Mouse (Mus musculus) liver, embryonic 12.5 days (tissue): ENCODE results near the gene Ssbp4. TPM values are rescaled to one million over a fixed set of nuclear protein-coding genes. Genes with fewer than 3 reads are reported as not detected.

ENCODE experiments used
- ATAC-seq: fragments of 200-750 bp; cut with Nextera tagmentation; 2 replicates; pipeline ENCODE4 v1.8.0; 2017; ENCODE audit warnings: moderate number of reproducible peaks, mild to moderate bottlenecking, moderate library complexity
- H3K27ac ChIP-seq: fragments of 300-500 bp; sonication (generic); 2 replicates; pipeline ENCODE4 v1.5.1; 2016; ENCODE audit warnings: mild to moderate bottlenecking
- H3K27me3 ChIP-seq: fragments of 300-500 bp; sonication (generic); replicated peaks from 2 replicates; pipeline ENCODE4 v1.6.1; 2016; ENCODE audit warnings: mild to moderate bottlenecking, moderate library complexity
- H3K36me3 ChIP-seq: fragments of 300-500 bp; sonication (generic); 2 replicates; pipeline ENCODE4 v1.6.1; 2016; ENCODE audit warnings: mild to moderate bottlenecking, moderate library complexity
- H3K4me1 ChIP-seq: fragments of 300-500 bp; sonication (generic); 2 replicates; pipeline ENCODE4 v1.6.1; 2016
- H3K4me2 ChIP-seq: fragments of 300-500 bp; sonication (generic); 2 replicates; pipeline ENCODE4 v1.6.1; 2016; ENCODE audit warnings: mild to moderate bottlenecking, moderate library complexity
- H3K4me3 ChIP-seq: fragments of 300-500 bp; sonication (generic); 2 replicates; pipeline ENCODE4 v1.5.1; 2016; ENCODE audit warnings: mild to moderate bottlenecking, moderate library complexity
- H3K9ac ChIP-seq: fragments of 300-500 bp; sonication (generic); 2 replicates; pipeline ENCODE4 v1.6.1; 2016; ENCODE audit warnings: mild to moderate bottlenecking, moderate library complexity
- H3K9me3 ChIP-seq: fragments of 300-500 bp; sonication (generic); replicated peaks from 2 replicates; pipeline ENCODE4 v1.6.1; 2016; ENCODE audit warnings: mild to moderate bottlenecking, moderate library complexity
- WGBS: fragments of 180-500 bp; shearing (Covaris S2); methylation state at CpG from one replicate; pipeline ENCODE4 v1.1.7; 2016; ENCODE audit not compliant: insufficient replicate concordance; 5-methylcytosine and 5-hydroxymethylcytosine counted together
- polyA plus RNA-seq: library from polyadenylated mRNA; unstranded; fragments of >200 nt; fragmentation: Nextera tagmentation; extraction: Ambion mirVana; gene quantifications from 2 replicates; pipeline ENCODE4 v1.2.1, GENCODE M21; 2016

The Ssbp4 gene
- 96.4 and 98.0 TPM in 2 replicates for polyA plus RNA-seq

GRCm38 (mm10) chr8:70608749-70609367 lies at the start of gene Ssbp4:
Ssbp4 (minus strand) TSS chr8:70608872.
- no peaks in the 10 kb centered on the region; the same call in 1 of the 2 replicates for H3K27me3 ChIP-seq
- WGBS, result 4% methylated on average over 26 of the region's 26 CpGs
- peak within 1 kb of the TSS; percentile 85 for H3K4me3 ChIP-seq
- peaks cover 12% of the 10 kb centered on the region; the same call in 1 of the 2 replicates for H3K36me3 ChIP-seq
- peak within 1 kb of the TSS; percentile 95 for H3K9ac ChIP-seq
- ATAC-seq, result no peak
- peak within 1 kb of the TSS; percentile 81 for H3K27ac ChIP-seq
- H3K4me2 ChIP-seq, result peak within 1 kb of the TSS; percentile 94
- peaks cover 83% of the 10 kb centered on the region for H3K4me1 ChIP-seq
- no peaks in the 10 kb centered on the region for H3K9me3 ChIP-seq

- no peaks in the 10 kb centered on the region for H3K27me3 ChIP-seq
- peaks cover 28% of the 10 kb centered on the region for H3K36me3 ChIP-seq
- peak overlapping the region; percentile 10; the same call in 1 of the 2 replicates for H3K27ac ChIP-seq
- ATAC-seq, result no peak
- no peak overlapping the region for H3K4me3 ChIP-seq
- H3K4me1 ChIP-seq, result peaks cover 44% of the 10 kb centered on the region
- no peaks in the 10 kb centered on the region for H3K9me3 ChIP-seq
- H3K9ac ChIP-seq, result 0 out of 2 replicates have a peak overlapping the region, but pooled peaks have one; percentile 15
- 82% methylated on average over 2 of the region's 2 CpGs for WGBS
- H3K4me2 ChIP-seq, result peak overlapping the region; percentile 91; the same call in 1 of the 2 replicates
Observed at GRCm38 (mm10) chr8:70657739-70658138, 49.1 kb upstream of the Ssbp4 start.

DNA sequence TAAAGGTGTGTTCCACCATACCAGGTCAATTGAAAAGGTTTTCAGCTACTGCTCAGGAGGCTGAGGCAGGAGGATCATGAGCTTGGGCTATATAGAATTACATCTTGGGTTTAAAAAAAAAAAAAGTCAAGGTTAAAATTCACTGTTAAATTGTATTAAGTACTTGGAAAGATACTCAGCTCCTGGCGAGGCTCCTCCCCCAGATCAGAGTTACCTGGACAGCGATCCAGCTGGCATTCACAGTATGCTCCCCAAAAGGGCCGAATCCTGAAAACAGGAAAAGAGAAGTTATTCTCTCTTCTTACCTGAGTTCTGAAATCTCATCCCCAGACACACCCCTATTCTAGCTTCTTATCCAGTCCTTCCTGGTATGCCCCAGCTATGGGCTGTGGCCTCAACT lies 48.5 kb upstream of the Ssbp4 start:
- peaks cover 32% of the 10 kb centered on the region for H3K36me3 ChIP-seq
- H3K27ac ChIP-seq, result no peak overlapping the region
- peaks cover 44% of the 10 kb centered on the region for H3K4me1 ChIP-seq
- no peak overlapping the region for H3K9ac ChIP-seq
- WGBS, result 80% methylated on average over 3 of the region's 3 CpGs
- ATAC-seq, result no peak
- no peak overlapping the region for H3K4me2 ChIP-seq
- no peaks in the 10 kb centered on the region for H3K27me3 ChIP-seq
- no peaks in the 10 kb centered on the region for H3K9me3 ChIP-seq
- H3K4me3 ChIP-seq, result no peak overlapping the region

- H3K9ac ChIP-seq, result no peak overlapping the region
- H3K4me1 ChIP-seq, result peaks cover 39% of the 10 kb centered on the region
- ATAC-seq, result no peak
- no peak overlapping the region for H3K4me3 ChIP-seq
- peaks cover 40% of the 10 kb centered on the region for H3K36me3 ChIP-seq
- no peaks in the 10 kb centered on the region for H3K9me3 ChIP-seq
- no peak overlapping the region for H3K27ac ChIP-seq
- 78% methylated on average over 13 of the region's 13 CpGs for WGBS
- H3K4me2 ChIP-seq, result no peak overlapping the region
- no peaks in the 10 kb centered on the region for H3K27me3 ChIP-seq
Observed at GRCm38 (mm10) chr8:70656193-70656790, 47.6 kb upstream of the Ssbp4 start.

DNA sequence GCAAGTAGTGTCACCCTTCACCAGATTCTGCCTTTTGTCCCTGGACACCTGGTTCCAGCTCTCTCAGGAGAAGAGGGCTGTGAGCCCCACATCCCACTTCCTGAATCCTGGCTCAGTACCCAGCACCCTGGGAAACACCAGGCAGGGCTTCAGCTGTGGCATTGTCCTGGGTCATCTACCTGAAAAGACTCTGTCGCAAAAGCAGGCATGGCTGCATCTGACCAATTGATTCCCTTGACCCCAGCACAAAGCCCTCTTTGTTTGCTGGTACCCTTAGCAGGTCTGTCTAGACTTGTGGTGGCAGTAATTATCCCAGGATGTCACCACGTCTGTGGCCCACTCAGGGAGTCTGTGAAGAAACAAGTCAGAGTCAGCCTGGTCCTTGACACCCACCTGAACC lies 46.8 kb upstream of the Ssbp4 start:
- Histone ChIP-seq H3K4me2 (no peak overlapping the region), H3K36me3 (peaks cover 48% of the 10 kb centered on the region), H3K27me3 (no peaks in the 10 kb centered on the region), H3K4me1 (peaks cover 31% of the 10 kb centered on the region), H3K9me3 (no peaks in the 10 kb centered on the region), H3K9ac (no peak overlapping the region), H3K27ac (0 out of 2 replicates have a peak overlapping the region, but pooled peaks have one; percentile 5), H3K4me3 (no peak overlapping the region)
- 67% methylated on average over 2 of the region's 2 CpGs for WGBS
- no peak for ATAC-seq

GRCm38 (mm10) chr8:70654121-70654520 lies 45.4 kb upstream of the Ssbp4 start:
- WGBS, result 30% methylated on average over 1 of the region's 1 CpGs
- Histone ChIP-seq H3K9ac (no peak overlapping the region), H3K9me3 (no peaks in the 10 kb centered on the region), H3K27ac (no peak overlapping the region), H3K4me2 (no peak overlapping the region), H3K4me3 (no peak overlapping the region), H3K36me3 (peaks cover 59% of the 10 kb centered on the region), H3K27me3 (no peaks in the 10 kb centered on the region), H3K4me1 (peaks cover 29% of the 10 kb centered on the region)
- ATAC-seq, result no peak

- H3K4me1 ChIP-seq, result peaks cover 28% of the 10 kb centered on the region
- no peaks in the 10 kb centered on the region for H3K9me3 ChIP-seq
- H3K27ac ChIP-seq, result no peak overlapping the region
- WGBS, result 35% methylated on average over 2 of the region's 2 CpGs
- no peak overlapping the region for H3K4me2 ChIP-seq
- H3K4me3 ChIP-seq, result no peak overlapping the region
- no peak overlapping the region for H3K9ac ChIP-seq
- no peaks in the 10 kb centered on the region for H3K27me3 ChIP-seq
- peaks cover 62% of the 10 kb centered on the region for H3K36me3 ChIP-seq
- ATAC-seq, result no peak
Observed at GRCm38 (mm10) chr8:70653226-70653625, 44.6 kb upstream of the Ssbp4 start.

- Histone ChIP-seq H3K36me3 (peaks cover 42% of the 10 kb centered on the region), H3K4me3 (no peak overlapping the region), H3K9me3 (no peaks in the 10 kb centered on the region), H3K4me2 (no peak overlapping the region), H3K4me1 (peaks cover 44% of the 10 kb centered on the region), H3K27ac (no peak overlapping the region), H3K27me3 (no peaks in the 10 kb centered on the region), H3K9ac (no peak overlapping the region)
- no peak for ATAC-seq
- WGBS, result 87% methylated on average over 17 of the region's 17 CpGs
Observed at GRCm38 (mm10) chr8:70650351-70650750, 41.7 kb upstream of the Ssbp4 start.

DNA sequence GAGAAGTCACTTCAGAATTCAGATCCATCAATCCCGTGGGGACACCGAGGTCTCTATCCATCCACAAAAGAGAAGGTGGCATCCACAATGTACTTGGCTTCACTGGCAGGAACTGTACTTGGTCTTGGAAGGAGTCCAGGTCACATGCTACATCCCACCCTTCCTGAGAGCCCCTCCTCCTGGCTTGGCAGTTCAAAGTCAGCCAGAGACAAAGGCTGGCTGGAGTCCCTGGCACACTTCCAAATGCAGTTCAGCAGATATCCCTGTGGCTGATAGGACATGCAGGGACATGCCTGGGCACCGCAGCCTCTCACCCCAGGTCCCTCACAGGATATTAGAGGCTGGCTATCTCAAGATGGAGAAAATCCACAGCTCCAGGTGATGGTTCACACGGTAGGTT lies 40.7 kb upstream of the Ssbp4 start:
- Histone ChIP-seq H3K4me2 (no peak overlapping the region), H3K36me3 (peaks cover 34% of the 10 kb centered on the region), H3K9ac (no peak overlapping the region), H3K9me3 (no peaks in the 10 kb centered on the region), H3K4me1 (peaks cover 41% of the 10 kb centered on the region), H3K27ac (peak overlapping the region; percentile 42), H3K4me3 (no peak overlapping the region), H3K27me3 (no peaks in the 10 kb centered on the region)
- 69% methylated on average over 4 of the region's 4 CpGs for WGBS
- no peak for ATAC-seq

GRCm38 (mm10) chr8:70648921-70649320 lies 40.2 kb upstream of the Ssbp4 start:
- Histone ChIP-seq H3K27ac (peak overlapping the region; percentile 42), H3K4me3 (no peak overlapping the region), H3K4me2 (no peak overlapping the region), H3K36me3 (peaks cover 34% of the 10 kb centered on the region), H3K4me1 (peaks cover 41% of the 10 kb centered on the region), H3K9me3 (no peaks in the 10 kb centered on the region), H3K9ac (no peak overlapping the region), H3K27me3 (no peaks in the 10 kb centered on the region)
- 57% methylated on average over 3 of the region's 3 CpGs for whole genome bisulfite sequencing
- ATAC-seq, result no peak

- no peaks in the 10 kb centered on the region for H3K9me3 ChIP-seq
- H3K27ac ChIP-seq, result peak overlapping the region; percentile 2; the same call in 1 of the 2 replicates
- no peak overlapping the region for H3K4me2 ChIP-seq
- H3K9ac ChIP-seq, result no peak overlapping the region
- peaks cover 43% of the 10 kb centered on the region for H3K4me1 ChIP-seq
- H3K27me3 ChIP-seq, result 0 out of 2 replicates have a peak, but pooled peaks cover 3% of the 10 kb centered on the region
- H3K4me3 ChIP-seq, result no peak overlapping the region
- ATAC-seq, result no peak
- 27% methylated on average over 1 of the region's 1 CpGs for WGBS
- peaks cover 34% of the 10 kb centered on the region for H3K36me3 ChIP-seq
Observed at GRCm38 (mm10) chr8:70648164-70648442, 39.4 kb upstream of the Ssbp4 start.

DNA sequence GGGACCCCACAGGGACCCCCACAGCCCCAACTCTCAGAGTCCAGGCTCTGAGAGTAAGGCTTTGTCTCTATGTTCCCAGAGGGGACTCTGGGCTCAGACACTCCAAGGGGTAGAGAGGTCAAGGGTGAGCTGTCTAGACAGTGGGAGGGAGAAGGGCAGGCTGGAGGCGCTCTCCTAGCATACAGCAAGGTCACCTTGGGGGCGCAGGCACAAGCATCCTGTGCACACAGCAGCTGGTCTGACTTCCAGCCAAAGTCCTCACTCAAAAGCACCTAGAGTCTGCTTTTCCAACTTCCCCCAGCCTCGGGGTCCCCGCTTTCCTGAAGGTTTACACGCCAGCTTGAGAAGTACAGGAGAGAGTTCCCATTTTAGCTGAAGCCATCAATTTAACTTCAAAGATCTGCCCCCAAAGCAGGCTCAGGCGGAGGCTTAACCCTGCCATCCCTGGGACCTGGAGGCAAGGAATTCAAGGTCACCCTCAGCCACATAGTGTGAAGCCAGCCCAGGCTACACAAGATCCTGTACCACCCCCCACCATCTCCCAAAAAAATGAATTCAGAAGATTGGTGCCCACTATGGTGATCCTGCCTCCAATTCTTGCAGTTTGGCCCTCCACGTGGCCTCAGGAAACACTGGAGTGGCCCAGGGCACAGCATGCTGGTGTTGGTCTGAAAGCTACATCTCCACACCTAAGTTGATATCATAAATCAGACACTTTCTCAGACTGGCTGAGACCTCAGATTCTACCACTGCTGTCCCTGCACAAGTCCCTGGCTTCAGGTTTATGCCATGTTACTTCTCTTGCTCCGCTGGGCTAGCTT lies 38.9 kb upstream of the Ssbp4 start:
- no peak for ATAC-seq

More for the DNA sequence above, 38.9 kb upstream of the Ssbp4 start:
- Histone ChIP-seq H3K4me2 (no peak overlapping the region), H3K9me3 (no peaks in the 10 kb centered on the region), H3K9ac (no peak overlapping the region), H3K27ac (peak overlapping the region; percentile 2; the same call in 1 of the 2 replicates), H3K36me3 (peaks cover 33% of the 10 kb centered on the region), H3K4me1 (peaks cover 47% of the 10 kb centered on the region), H3K4me3 (no peak overlapping the region), H3K27me3 (0 out of 2 replicates have a peak, but pooled peaks cover 7% of the 10 kb centered on the region)
- WGBS, result 67% methylated on average over 8 of the region's 8 CpGs
